ENCODE assay signal across 9 mouse cellular contexts in genomic region chr9:41108324-41109180, GRCm38 (mm10). TPM values are rescaled to one million over a fixed set of nuclear protein-coding genes. Genes with fewer than 3 reads are reported as not detected.
DNase-seq lines count a peak whose midpoint lies in the region; ATAC-seq and TF ChIP-seq lines count a peak whose summit lies in the region.
"Had no signal": no experiment of that assay in that cellular context is flagged by ENCODE, and none has a peak within 500 bp of the region (broad histone marks: within the 10 kb centered on the region; RNA-seq: fewer than 3 reads in every experiment).

No protein-coding gene starts in this region.

- H3K27ac ChIP-seq in kidney, embryonic 15.5 days = peak overlapping the region; percentile 58
- 0 out of 2 replicates have a peak overlapping the region, but pooled peaks have one; percentile 14 for H3K27ac ChIP-seq in limb, embryonic 10.5 days
- H3K27ac ChIP-seq: midbrain, embryonic 12.5 days had no signal

- 0 out of 2 replicates have a peak overlapping the region, but pooled peaks have one; percentile 9 for H3K4me2 ChIP-seq in kidney, embryonic 15.5 days
- H3K4me2 ChIP-seq: midbrain, embryonic 12.5 days had no signal

- H3K4me1 ChIP-seq in kidney, embryonic 15.5 days = peaks cover 44% of the 10 kb centered on the region
- peaks cover 29% of the 10 kb centered on the region for H3K4me1 ChIP-seq in limb, embryonic 10.5 days

- no peak overlapping the region for H3K9ac ChIP-seq in kidney, embryonic 15.5 days
- H3K9ac ChIP-seq: midbrain, embryonic 12.5 days had no signal

- peak; percentile 54 for DNase-seq in adrenal gland, postnatal 14 days
- DNase-seq in adrenal gland, postnatal 4 days (ENCODE audit: low spot score in 2 of 2) = no peak
- DNase-seq in brain, embryonic 14.5 days (ENCODE audit: low read depth) = peak; percentile 89
- DNase-seq in gastrocnemius, postnatal 25 days = peak; percentile 12
- no peak for DNase-seq in limb, embryonic 10.5 days (ENCODE audit: low spot score)
- peak; percentile 30 for DNase-seq in skeletal muscle tissue, adult 2 months (ENCODE audit: low read depth, low spot score)
- DNase-seq in thymus, postnatal 25 days = no peak

- no peak overlapping the region for H3K4me3 ChIP-seq in kidney, embryonic 15.5 days (replicated peaks)
- H3K4me3 ChIP-seq in limb, embryonic 10.5 days = no peak overlapping the region
- H3K4me3 ChIP-seq: midbrain, embryonic 12.5 days had no signal

- H3K36me3 ChIP-seq in kidney, embryonic 15.5 days = no peaks in the 10 kb centered on the region
- no peaks in the 10 kb centered on the region for H3K36me3 ChIP-seq in limb, embryonic 10.5 days
- H3K36me3 ChIP-seq: midbrain, embryonic 12.5 days had no signal

- H3K9me3 ChIP-seq in kidney, embryonic 15.5 days (replicated peaks) = no peaks in the 10 kb centered on the region
- no peaks in the 10 kb centered on the region for H3K9me3 ChIP-seq in limb, embryonic 10.5 days (replicated peaks)
- H3K9me3 ChIP-seq: midbrain, embryonic 12.5 days had no signal

- ATAC-seq in kidney, embryonic 15.5 days (replicated peaks; ENCODE audit: low FRiP score) = peak; percentile 63

- WGBS in kidney, embryonic 15.5 days = 28% methylated on average over 14 of the region's 14 CpGs
- WGBS in limb, embryonic 10.5 days = 72% methylated on average over 14 of the region's 14 CpGs

- TF ChIP-seq POLR2A in brain, embryonic 14.5 days (IDR thresholded peaks at IDR 0.05; ENCODE audit: borderline replicate concordance, extremely low read depth, insufficient read depth, insufficient read length, poor library complexity, severe bottlenecking) = no peak

- TF ChIP-seq CTCF in brain, embryonic 14.5 days (IDR thresholded peaks at IDR 0.05; ENCODE audit: borderline replicate concordance, extremely low read depth, insufficient read depth, insufficient read length) = no peak

- no peaks in the 10 kb centered on the region for H3K27me3 ChIP-seq in kidney, embryonic 15.5 days
- H3K27me3 ChIP-seq in limb, embryonic 10.5 days (ENCODE audit: low read depth, poor library complexity, severe bottlenecking) = no peaks in the 10 kb centered on the region
- H3K27me3 ChIP-seq: midbrain, embryonic 12.5 days had no signal

RNA-seq across cellular contexts. Expression of gene Ubash3b, which starts 52.9 kb away (rescaled TPM):
- 2.1 and 4.5 TPM in 2 replicates for total RNA-seq in adrenal gland, postnatal 14 days (2021)
- 1 to 10 TPM; 6.5 to 6.7 TPM for total RNA-seq in adrenal gland, postnatal 4 days (2021)
- polyA plus RNA-seq in brain, embryonic 14.5 days (2012; rRNA removed) = 13.1 and 16.3 TPM in 2 replicates
- 1 to 10 TPM in 1 of 2 experiments, under 1 TPM in 1; 0.38 to 1.3 TPM for total RNA-seq in gastrocnemius, postnatal 25 days (2021)
- polyA plus RNA-seq in kidney, embryonic 15.5 days (2015; fragmentation: Nextera tagmentation; extraction: Ambion mirVana) = 8.1 and 8.7 TPM in 2 replicates
- polyA plus RNA-seq in limb, embryonic 10.5 days (2016; fragmentation: Nextera tagmentation; extraction: Ambion mirVana) = 6.9 and 7.8 TPM in 2 replicates

Comparison
In these comparisons a context has a peak if more than half of its experiments do, and no peak if none do; other contexts are left out.
1. DNase-seq: peak in adrenal gland, postnatal 14 days (single experiment), brain, embryonic 14.5 days (single experiment), gastrocnemius, postnatal 25 days (single experiment) and skeletal muscle tissue, adult 2 months (single experiment); none in adrenal gland, postnatal 4 days (0 of 2), limb, embryonic 10.5 days (single experiment) and thymus, postnatal 25 days (single experiment).